Mouse (Mus musculus) E14TG2a.4 (cell line): ENCODE data around the gene Igdcc3.

Experiments
- CTCF ChIP-seq: conservative IDR thresholded peaks from 2 replicates; pipeline ENCODE4 v1.5.1; 2014; ENCODE audit warnings: low read length
- NANOG ChIP-seq: IDR thresholded peaks from 2 replicates; pipeline ENCODE4 v1.6.1; 2014; ENCODE audit warnings: borderline replicate concordance, low read length, mixed read lengths
- POU5F1 ChIP-seq: IDR thresholded peaks from 2 replicates; pipeline ENCODE4 v1.6.1; 2014; ENCODE audit warnings: low read length, borderline replicate concordance

GRCm38 (mm10) chr9:65101686-65102376 lies 39.2 kb upstream of the Igdcc3 start:
- no peak for TF ChIP-seq CTCF
- TF ChIP-seq POU5F1 = no peak
- TF ChIP-seq NANOG = no peak
